Mouse (Mus musculus) CD4-positive naive resting alpha-beta T cell, adult 76 days (primary cell): ENCODE data around the gene Sema4c. TPM values are rescaled to one million over a fixed set of nuclear protein-coding genes. Genes with fewer than 3 reads are reported as not detected.

ENCODE experiments used
- total RNA-seq: library from RNA; stranded (reverse); gene quantifications from one replicate; pipeline ENCODE4 v1.2.4, GENCODE M21; 2023

The Sema4c gene
- 0.64 TPM for total RNA-seq

GRCm38 (mm10) chr1:36558031-36558993 is at the start of gene Sema4c:
Gene Sema4c (minus strand): TSS chr1:36558349.

GRCm38 (mm10) chr1:36546888-36547471 is 11.2 kb downstream of the Sema4c start, which contains the start of gene Ankrd39:
Gene Ankrd39 (minus strand): TSS chr1:36547445.

GRCm38 (mm10) chr1:36539186-36539585 is 19.0 kb downstream of the Sema4c start, which contains the start of gene Gm42417:
Gene Gm42417 (minus strand): TSS chr1:36539429.

GRCm38 (mm10) chr1:36536783-36537182 is 21.4 kb downstream of the Sema4c start, which contains the start of gene Ankrd23:
Gene Ankrd23 (minus strand): TSS chr1:36536883.

GRCm38 (mm10) chr1:36511289-36512021 is 46.7 kb downstream of the Sema4c start, which contains the start of gene Cnnm3:
Gene Cnnm3 (plus strand): TSS chr1:36511867.

Other genes with a start within 250 kb of the Sema4c start
- gene Kansl3, start 189.2 kb downstream of the Sema4c start, total RNA-seq = 104 TPM
- gene Fer1l5, start 186.1 kb downstream of the Sema4c start, total RNA-seq = not detected
- gene Lman2l, start 113.1 kb downstream of the Sema4c start, total RNA-seq = 24.4 TPM
- 24.2 TPM for gene Cnnm4, start 86.7 kb downstream of the Sema4c start, total RNA-seq
- 39.4 TPM for gene Cnnm3, start 46.5 kb downstream of the Sema4c start, total RNA-seq
- 22.4 TPM for gene Ankrd23, start 21.5 kb downstream of the Sema4c start, total RNA-seq
- not detected for gene Gm42417, start 18.9 kb downstream of the Sema4c start, total RNA-seq
- 22.5 TPM for gene Ankrd39, start 10.9 kb downstream of the Sema4c start, total RNA-seq
- gene Fam178b, start 124.8 kb upstream of the Sema4c start, total RNA-seq = 0.88 TPM
- 221 TPM for gene Cox5b, start 133.1 kb upstream of the Sema4c start, total RNA-seq
- gene 4933424G06Rik, start 151.8 kb upstream of the Sema4c start, total RNA-seq = not detected
- gene Actr1b, start 156.1 kb upstream of the Sema4c start, total RNA-seq = 324 TPM
- 215 TPM for gene Zap70, start 203.4 kb upstream of the Sema4c start, total RNA-seq